Mouse (Mus musculus) MEL (cell line): ENCODE data around the gene Dock10.

Source experiments
- CTCF ChIP-seq, 3 experiments: IDR thresholded peaks in 2 of 3; conservative IDR thresholded peaks in 1 of 3; 2 replicates each; pipeline ENCODE4 v1.5.1; 2011 to 2012; ENCODE audit warnings: low read length in 3 of 3, low read depth in 2 of 3, mild to moderate bottlenecking in 2 of 3, improper control_type of control experiment in 1 of 3, inconsistent platforms in 1 of 3, mixed read lengths in 1 of 3, moderate library complexity in 1 of 3; ENCODE audit not compliant: control insufficient read depth in 1 of 3, insufficient read depth in 1 of 3, poor library complexity in 1 of 3, severe bottlenecking in 1 of 3
- POLR2AphosphoS2 ChIP-seq: IDR thresholded peaks from 2 replicates; pipeline ENCODE4 v1.6.1; 2011; ENCODE audit warnings: low read length, improper control_type of control experiment
- ZC3H11A ChIP-seq: IDR thresholded peaks from 2 replicates; pipeline ENCODE4 v1.6.1; 2012; ENCODE audit warnings: low read depth, mild to moderate bottlenecking, inconsistent platforms, low read length, improper control_type of control experiment

- TF ChIP-seq CTCF (IDR thresholded peaks at IDR 0.05 in 2 of 3, conservative IDR thresholded peaks at IDR 0.05 in 1 of 3; ENCODE audit: control insufficient read depth in 1 of 3, insufficient read depth in 1 of 3, low read depth in 2 of 3, low read length in 3 of 3, poor library complexity in 1 of 3, severe bottlenecking in 1 of 3) (no peak), ZC3H11A (no peak), POLR2AphosphoS2 (no peak)
These were observed 7.2 kb upstream of the Dock10 start for GRCm38 (mm10) chr1:80765504-80765903.
